Mouse (Mus musculus) heart, postnatal 25 days (tissue): ENCODE measurements around the gene Atp6v0e. TPM values are rescaled to one million over a fixed set of nuclear protein-coding genes. Genes with fewer than 3 reads are reported as not detected.

ENCODE experiments used
- DNase-seq: peaks from one replicate; pipeline ENCODE4 v3.0.0; 2022; ENCODE audit warnings: low spot score
- intact Hi-C: fragments of 180-260 bp; cut with DNase I; formaldehyde crosslinking; loops from one replicate; pipeline ENCODE4 v1.15.1; 2025
- total RNA-seq, 2 experiments: library from RNA; stranded (reverse); gene quantifications; 2 replicates each; pipeline ENCODE4 v1.2.3; 2021

Gene Atp6v0e
- total RNA-seq, 2 experiments from 2014 or later: 64.5 to 66.4 TPM

DNA sequence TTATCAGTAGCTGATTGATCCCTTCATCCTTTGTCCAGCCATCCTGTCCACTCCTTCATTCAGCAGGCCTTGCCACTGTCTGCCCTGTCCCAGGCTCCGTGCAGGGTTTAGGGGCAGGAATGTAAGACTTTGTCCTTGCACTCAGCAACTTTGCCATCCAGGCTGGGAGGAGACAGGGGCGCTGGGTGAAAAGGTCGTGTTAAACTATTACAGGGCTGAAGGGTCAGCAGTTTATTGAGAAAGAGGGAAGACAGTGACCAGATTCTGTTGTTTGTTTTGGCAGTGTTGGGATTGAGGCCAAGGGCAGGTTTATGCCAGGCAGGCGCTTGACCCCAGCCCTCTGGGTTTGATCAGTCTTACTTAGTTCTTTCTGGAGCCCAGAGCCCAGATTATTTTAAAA lies 25.2 kb upstream of the Atp6v0e start:
- no peak for DNase-seq
- intact Hi-C loops: loop anchor here (1.0 to 5.0 kb wide), 4 partner anchors 35 to 172 kb away; no protein-coding TSS in a partner anchor

DNA sequence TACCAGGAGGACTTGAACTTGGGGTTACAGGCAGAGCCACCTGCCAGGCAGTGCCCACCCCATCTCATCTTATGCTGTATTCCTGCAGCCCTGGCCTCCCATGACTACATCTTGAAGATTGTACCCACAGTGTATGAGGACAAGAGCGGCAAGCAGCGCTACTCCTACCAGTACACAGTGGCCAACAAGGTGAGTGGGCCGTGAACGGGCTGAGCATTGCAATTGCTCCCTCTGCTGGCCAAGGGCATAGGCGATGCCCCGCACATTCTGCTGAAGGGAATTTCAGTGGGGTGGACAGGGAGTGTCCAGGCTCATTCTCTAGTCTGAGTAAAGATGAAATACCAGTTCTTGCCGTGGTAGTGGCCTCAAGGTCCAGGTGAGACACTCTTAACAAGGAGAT lies 24.4 kb upstream of the Atp6v0e start:
- DNase-seq: peak; percentile 59
- intact Hi-C loops: loop anchor here (1.0 to 5.0 kb wide), 3 partner anchors 56 to 172 kb away; no protein-coding TSS in a partner anchor

DNA sequence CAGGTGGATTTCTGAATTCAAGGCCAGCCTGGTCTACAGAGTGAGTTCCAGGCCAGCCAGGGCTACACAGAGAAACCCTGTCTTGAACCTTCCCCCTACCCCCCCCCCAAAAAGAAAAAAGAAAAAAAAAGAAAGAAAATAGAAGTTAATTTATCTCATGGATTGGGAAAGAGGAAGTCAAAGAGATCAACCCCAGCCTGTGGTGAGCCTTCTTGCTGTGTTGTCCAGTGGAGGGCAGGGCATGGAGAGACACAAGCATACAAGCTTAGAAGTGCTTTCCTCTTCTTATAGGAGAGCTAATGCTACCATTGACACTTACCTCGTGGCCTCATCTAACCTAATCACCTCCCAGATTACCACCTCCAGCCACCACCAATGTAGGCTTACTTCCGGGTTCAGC lies 23.2 kb upstream of the Atp6v0e start:
- DNase-seq: no peak
- intact Hi-C loops: loop anchor here (2.0 to 5.0 kb wide), 3 partner anchors 57 to 327 kb away; no protein-coding TSS in a partner anchor

DNA sequence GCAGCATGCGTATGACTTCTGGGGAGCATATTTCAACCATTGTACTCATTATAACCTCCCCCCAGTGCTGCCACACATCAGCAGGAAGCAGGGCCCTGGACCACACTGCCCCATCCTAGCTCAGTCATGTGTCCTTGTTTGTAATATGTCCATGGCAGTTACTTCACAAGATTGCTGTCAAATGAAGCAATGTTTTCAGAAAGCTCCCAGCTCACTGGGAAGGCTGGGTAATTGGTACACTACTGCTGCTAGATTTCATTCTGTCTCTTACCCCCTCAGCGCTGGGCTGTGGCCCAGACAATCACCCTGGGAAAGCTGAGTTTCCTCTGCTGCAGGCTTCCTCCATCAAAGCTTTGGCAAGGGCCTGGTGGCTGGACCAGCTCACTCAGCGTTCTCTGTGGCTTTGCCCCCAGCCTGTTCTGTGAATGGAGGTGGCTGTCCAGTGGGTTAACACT lies 22.7 kb upstream of the Atp6v0e start:
- intact Hi-C loops: loop anchor here (5.0 kb wide), 1 partner anchor 328 kb away; no protein-coding TSS in a partner anchor
- DNase-seq: no peak

DNA sequence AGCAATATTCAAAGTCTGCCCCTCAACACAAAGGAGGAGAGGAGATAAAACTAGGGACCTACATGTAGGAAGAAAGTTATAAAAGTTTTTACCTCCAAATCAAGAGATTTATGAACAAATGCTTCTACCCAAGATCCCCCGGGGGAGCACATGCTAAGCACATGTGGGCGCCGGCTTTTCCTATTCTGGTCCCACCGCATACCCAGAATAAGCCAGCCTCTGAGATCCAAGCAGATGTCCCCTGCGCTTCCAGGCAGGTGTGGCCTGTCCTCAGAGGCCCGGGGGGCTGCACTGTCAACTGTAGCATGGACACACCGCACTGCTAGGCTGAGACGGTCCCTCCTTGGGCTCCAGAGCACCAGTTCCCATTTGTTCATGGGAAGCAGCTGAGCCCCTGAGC lies 19.6 kb upstream of the Atp6v0e start:
- DNase-seq: no peak

DNA sequence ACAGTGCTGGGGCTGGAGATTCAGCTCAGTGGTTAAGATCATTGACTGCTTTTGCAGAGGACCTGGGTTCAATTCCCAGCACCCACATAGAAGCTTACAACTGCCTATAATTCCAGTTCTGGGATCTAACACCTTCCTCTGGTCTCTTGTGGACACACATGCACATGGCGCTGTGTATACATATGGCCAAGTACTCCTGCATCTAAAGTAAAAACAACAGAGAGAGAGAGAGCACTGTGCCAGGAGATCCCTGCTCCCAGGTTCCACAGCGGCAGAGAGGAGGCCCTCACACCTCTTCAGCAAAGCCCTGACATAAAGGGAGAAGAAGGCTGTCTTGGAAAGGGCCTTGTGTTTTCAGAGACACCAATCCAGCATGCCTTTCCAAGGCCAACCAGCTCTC lies 19.0 kb upstream of the Atp6v0e start:
- DNase-seq: no peak
- intact Hi-C loops: loop anchor here (5.0 kb wide), 1 partner anchor 332 kb away; no protein-coding TSS in a partner anchor

More for the DNA sequence above, 19.6 kb upstream of the Atp6v0e start:
- intact Hi-C loops: loop anchor here (5.0 kb wide), 1 partner anchor 331 kb away; no protein-coding TSS in a partner anchor

DNA sequence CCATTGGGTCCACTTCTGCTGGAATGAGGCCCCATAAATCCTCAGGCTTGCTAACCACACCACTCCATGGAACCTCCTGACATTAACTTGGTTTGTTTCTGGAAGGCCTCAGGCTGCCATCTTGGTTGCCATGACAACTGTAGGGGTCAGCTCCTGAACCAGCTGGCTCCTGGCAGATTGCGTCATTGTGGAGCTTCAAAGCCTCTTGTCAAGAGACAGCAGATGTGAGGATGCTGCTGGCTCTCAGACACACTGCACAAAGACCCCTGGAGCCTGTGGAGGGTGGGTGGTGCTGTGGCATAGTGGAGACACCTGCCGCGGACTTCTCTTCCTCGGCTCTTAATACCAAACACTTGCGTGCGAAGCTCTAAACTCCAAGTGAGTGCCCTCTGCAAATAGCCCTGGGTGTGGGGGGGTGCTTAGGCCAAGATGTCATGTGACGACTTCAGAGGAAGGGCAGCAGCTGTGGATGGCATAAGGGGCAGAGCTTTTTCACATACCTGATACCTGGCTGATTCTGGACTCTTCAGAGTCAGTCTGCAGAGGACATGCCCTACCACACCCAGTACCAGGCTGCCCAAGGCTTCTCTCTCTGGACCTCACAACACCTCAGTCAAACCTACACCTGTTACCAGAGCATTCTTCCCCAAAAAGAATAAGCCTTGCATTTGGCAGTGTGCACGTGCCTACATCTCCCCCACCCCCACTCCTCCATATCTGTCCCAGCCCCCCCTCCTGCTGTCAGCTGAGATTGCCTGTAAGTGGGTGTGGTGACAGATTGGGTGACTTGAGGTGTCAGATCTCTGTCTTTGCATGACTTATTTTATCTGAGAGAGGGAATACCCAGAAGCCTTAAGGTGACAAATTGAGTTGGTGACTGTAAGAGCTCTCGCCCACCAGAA lies 18.3 kb upstream of the Atp6v0e start:
- intact Hi-C loops: loop anchor here (5.0 kb wide), 1 partner anchor 332 kb away; no protein-coding TSS in a partner anchor
- DNase-seq: no peak

DNA sequence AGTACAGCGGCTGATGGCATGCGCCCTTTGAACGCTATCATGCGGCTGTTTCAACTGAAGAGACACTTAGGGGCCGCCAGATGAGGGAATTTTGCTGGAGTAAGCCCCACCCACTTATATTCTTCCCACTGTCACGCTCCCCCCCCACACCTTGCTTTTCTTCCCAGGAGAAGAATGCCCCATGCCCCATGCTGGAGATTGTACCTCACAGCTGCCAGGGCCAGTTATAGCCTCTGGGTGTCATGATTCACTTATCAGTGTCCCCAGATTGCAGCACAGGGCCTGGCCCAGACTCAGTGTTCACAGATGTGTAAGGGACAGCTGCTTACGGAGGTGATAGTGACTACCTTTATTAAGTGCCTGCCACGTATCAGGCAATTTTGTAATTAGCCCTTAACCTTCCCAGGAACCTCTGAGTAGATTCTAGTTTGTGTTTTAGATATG lies 17.6 kb upstream of the Atp6v0e start:
- DNase-seq: no peak
- intact Hi-C loops: no loop called here

DNA sequence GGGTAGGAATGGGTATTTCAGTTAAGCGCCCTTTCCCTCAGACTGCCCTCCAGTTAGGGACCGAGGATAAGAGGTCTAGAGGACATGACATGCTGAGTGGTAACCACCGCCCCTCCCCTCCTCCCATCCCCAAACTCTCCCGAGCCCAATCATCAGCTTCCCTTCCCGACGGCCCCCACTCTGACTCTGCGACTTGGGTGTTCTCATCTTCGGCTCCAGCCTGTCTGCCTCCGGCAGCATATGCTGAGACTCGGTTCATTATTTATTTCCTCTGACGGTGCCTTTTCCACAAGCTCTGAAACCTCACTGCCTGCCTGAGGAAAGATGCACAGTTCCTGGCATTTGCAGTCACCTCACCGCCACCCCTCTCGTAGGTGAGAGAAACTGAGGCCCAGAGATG lies 15.7 kb upstream of the Atp6v0e start:
- DNase-seq: no peak

DNA sequence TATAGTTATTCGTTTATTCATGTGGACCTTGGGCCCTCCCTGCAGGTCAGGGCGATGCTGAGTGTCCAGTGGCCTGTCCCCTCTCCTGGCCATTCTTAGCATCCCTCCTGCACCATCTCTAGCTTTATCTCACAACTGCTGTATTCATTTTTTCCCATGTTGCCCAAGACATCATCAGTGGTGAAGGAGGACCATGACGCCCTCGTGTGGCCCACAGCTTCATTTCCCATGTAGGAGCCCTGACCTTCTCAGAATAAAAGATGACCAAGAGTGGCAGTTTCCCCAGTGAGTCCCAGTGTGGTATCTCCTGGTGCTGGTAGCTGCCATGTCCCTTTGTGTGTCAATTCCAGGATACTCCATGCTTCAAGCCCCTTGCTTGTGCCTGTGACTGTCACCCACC lies 13.5 kb upstream of the Atp6v0e start:
- no peak for DNase-seq
- intact Hi-C loops: no loop called here

More for the DNA sequence above, 15.7 kb upstream of the Atp6v0e start:
- intact Hi-C loops: no loop called here

DNA sequence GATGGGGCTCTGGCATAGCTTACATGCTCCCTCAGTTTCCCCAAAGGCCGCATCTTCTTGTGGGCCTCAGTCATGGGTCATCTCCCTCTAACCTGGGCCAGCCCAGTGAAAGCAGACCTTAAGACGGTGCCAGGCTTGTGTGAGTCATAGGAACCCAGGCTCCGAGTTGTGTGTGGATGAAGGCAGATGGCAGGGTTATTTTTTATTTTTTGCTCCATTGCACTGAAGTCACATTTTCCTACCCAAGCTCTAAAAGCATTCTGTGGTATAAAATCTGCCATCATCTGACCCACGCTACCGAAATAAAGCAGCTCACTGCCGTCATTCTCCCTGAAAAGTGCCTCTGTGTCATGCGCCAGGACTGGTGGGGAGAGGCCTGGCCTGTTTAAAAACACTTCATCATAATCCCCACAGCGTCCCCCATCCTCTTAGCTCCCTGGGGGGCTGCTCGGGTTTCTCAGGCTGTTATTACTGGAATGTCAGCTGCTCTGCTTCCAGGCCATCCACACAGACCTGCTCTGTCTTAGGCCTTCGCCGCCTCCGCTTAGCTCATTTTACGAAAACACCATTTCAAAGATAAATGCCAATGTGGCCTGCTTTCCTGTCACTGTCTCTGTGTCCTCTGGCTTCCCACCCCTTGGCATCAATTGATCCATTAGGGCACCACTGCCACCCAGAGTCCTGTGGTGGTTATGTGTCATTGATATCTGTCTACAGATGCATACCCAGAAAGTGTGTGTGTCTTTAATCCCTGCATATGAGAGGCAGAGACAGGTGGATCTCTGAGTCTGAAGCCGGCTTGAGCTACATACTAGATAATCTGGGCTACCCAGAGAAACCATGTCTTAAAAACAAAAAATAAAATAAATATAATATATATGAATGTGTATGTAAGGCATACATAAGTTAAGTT lies 12.3 kb upstream of the Atp6v0e start:
- intact Hi-C loops: no loop called here
- DNase-seq: no peak

DNA sequence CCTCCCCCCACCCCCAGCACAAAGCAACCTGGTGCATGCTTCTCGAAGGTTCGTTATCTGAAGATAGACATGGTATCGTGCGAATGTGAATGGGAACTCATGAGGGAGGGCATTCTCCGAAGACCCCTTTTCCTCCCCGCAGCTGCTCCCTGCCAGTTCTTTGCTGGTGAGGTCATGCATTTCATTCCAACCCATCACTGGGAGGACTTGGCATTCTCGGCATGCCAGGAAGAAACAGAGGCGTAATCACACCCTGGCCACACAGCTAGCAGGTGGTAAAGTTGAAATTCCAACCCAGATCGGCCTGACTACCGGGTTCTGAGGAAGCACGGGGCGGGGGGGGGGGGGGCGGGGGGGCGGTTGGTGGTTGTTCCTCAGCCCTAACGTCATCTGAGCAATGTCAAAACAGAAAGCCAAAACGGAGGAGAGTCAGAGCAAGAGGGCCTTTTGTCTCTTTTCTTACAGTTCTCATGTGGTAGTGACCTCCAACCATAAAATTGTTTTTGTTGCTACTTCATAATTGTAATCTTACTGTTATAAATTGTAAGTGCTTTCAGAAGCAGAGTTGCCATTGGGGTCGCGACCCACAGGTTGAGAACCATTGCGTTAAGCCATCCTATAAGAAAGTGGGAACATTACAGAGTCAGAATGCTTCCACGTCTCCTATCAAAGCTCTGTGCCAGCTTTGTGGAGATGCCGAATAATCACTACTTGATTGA lies 4.0 kb upstream of the Atp6v0e start:
- DNase-seq: no peak
- intact Hi-C loops: no loop called here

DNA sequence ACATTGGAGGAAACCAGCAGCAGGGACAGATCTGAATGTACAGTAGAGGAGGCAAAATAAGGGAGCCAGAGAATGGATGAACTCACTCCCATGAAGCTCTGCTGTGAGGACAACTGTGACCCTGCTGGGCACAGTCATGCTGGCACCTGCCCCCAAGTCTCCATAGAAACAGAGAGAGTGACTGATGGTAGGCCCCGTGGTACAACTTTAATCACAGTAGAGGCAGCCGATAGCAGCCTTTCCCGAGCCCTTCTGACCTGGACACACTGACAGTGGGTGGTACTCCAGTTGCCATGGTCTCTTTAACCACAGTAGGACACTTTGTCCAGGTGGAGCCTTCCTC lies 3.5 kb upstream of the Atp6v0e start:
- DNase-seq: no peak
- intact Hi-C loops: no loop called here

DNA sequence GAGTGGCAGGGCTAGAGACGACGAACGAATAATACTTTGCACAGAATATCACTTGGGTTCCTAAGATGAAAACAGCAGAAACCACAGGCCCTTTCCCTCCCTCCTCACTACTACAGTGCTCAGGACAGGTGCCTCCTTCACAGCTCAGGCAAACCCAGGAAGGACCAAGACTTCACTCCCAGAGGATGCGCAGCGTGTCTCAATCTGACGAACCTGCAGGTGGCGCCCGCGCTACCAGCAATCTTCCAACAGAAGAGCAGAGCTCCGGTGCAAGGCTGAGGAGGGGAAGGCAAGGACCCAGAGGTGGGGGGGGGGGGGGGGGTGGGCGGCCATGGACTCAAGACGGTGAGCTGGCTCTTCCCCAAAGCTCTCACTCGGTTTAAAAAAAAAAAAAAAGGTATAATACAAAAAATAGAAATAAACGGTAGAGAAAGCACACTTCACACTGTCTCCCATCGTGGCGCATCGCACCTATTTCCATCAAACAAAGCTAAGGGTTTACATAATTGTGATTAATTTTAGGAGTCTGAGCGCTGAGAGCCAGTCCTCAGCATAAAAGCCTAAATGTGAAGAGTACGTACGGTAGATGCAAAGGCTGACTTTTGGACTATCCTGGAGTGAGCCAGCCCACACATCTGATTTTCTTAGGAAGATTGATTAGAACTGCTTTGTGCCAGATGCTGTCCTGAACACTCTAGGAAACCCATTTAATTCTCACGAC lies 2.7 kb upstream of the Atp6v0e start:
- DNase-seq: peak; percentile 53
- intact Hi-C loops: loop anchor here (5.0 kb wide), 2 partner anchors 57 to 122 kb away; partner anchors contain the start of genes Bnip1 and Crebrf

DNA sequence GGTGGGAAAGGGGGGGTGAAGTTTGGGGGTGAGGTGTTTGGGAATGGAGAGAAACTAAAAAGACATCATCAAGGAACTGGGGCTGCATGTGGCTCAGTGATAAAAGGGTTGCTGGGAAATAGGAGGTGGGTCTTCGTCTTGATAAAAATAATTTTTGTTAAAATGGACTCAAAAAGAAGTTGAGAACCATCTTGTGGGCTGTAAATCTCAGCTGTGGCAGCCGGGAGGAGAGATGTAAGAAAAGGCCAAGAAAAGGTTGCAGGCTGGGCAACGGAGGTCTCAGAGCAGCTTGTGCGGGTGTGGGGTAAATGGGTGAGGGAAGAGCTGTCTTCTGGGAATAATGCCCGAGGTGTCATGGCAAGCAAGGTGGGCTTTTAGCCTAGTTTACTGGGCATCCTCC lies 827 bp upstream of the Atp6v0e start:
- intact Hi-C loops: loop anchor here (1.0 to 5.0 kb wide), 3 partner anchors 55 to 223 kb away; partner anchors contain the start of genes Bnip1 and Crebrf
- DNase-seq: no peak

DNA sequence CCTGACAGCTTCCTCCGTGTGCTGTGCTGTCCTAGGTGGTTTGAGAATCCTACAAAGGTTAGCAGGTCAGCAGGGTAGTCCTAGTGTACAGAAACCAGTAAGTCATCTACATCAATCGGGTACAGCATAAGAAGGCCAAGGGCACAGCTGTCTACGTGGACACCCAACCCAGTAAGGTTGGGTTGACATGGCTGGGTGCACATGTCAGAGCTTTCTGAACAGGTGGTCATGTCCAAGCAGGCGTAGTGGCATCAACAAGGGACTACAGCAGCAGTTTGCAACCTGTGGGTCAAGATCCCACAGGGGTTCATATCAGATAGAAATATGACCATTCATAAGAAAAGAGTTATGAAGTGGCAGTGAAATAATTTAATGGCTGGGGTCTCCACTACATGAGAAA lies 2.6 kb downstream of the Atp6v0e start:
- no peak for DNase-seq
- intact Hi-C loops: no loop called here

DNA sequence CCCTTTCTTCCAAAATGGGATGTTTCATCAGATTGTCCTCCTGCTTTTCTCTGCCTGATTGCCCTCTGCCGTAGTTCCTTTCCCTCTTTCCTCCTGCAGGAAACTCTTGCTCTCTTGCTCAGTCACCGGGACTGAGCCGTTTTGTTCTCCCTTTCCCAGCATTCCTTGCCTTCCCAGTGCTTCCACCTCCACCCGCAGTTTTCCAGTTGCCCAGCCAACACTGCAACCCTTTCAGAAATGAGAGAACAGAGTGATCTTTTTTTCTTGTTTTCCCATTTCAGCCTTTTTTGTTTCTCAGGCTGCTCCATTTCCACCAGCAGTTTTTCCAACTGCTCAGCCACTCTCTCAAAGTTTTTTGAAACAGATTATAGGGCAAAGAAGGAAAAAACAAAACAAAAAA lies 8.2 kb downstream of the Atp6v0e start:
- intact Hi-C loops: no loop called here
- no peak for DNase-seq

DNA sequence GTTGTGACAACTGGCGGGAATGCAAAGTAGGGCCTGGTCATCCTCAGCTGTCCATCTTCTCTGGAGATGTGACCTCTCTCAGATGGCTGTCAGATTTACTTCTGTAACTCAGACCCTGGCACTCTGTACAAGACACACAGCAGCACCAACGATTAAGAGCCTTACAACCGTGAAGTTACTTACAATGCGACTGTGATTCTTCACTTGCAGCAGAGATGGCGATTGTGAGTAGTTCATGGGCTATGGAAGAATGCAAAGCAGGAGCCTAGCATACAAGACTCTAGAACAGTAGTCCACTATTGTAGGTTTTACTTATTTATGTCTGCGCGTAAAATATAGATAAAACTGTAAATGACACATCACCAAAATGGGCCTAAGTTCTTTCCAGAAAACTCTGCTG lies 12.8 kb downstream of the Atp6v0e start:
- intact Hi-C loops: loop anchor here (2.0 kb wide), 1 partner anchor 39 kb away; the partner anchor contains the start of gene Crebrf

DNA sequence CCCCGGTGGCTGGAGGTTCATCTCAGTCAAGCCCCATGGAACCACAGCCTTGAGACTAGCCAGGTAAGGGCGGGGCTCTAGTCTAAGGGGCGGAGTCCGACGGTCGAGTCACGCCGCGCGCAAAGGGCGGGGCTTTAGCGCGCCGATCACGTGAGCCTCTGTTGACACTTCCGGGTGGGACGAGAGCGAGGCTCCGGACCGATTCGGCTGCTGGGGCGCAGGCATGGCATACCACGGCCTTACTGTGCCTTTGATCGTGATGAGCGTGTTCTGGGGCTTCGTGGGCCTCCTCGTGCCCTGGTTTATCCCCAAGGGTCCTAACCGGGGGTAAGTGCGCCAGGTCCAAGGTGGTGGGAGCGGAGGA lies 13.2 kb downstream of the Atp6v0e start:
- intact Hi-C loops: loop anchor here (2.0 kb wide), 1 partner anchor 39 kb away; the partner anchor contains the start of gene Crebrf
- DNase-seq: peak; percentile 77

More for the DNA sequence above, 12.8 kb downstream of the Atp6v0e start:
- DNase-seq: no peak
